Mouse (Mus musculus) thymus, adult 2 months (tissue): ENCODE data around the gene B3galt5.

Source experiments
- CTCF ChIP-seq: fragments of 200-500 bp; IDR thresholded peaks from 2 replicates; pipeline ENCODE4 v1.5.1; 2012; ENCODE audit warnings: mild to moderate bottlenecking, control low read depth, low read length, moderate library complexity, borderline replicate concordance; ENCODE audit not compliant: control insufficient read depth, poor library complexity, insufficient read depth; ENCODE audit errors: extremely low read depth
- POLR2A ChIP-seq: fragments of 200-500 bp; IDR thresholded peaks from 2 replicates; pipeline ENCODE4 v1.6.1; 2012; ENCODE audit warnings: mild to moderate bottlenecking, low read length, control low read depth, moderate library complexity; ENCODE audit not compliant: control insufficient read depth, poor library complexity, insufficient read depth; ENCODE audit errors: extremely low read depth

- TF ChIP-seq CTCF (no peak), POLR2A (no peak)
Measured at GRCm38 (mm10) chr16:96221491-96221890, 14.1 kb upstream of the B3galt5 start.
